Mouse (Mus musculus): Measurements from ENCODE around the gene Sf3b3. TPM values are rescaled to one million over a fixed set of nuclear protein-coding genes. Genes with fewer than 3 reads are reported as not detected.
"Not testable (repeated sequence)": the region's sequence is repeated elsewhere in the genome, so short reads cannot be mapped to it uniquely, and the experiment has no call there.

The Sf3b3 gene
- total RNA-seq, 2 experiments from 2014 or later, result 59.8 to 63.9 TPM

GRCm38 (mm10) chr8:110808495-110809472, 37.8 kb downstream of the Sf3b3 start:
- DNase-seq (ENCODE audit: low spot score in 2 of 2), result no peak

GRCm38 (mm10) chr8:110806146-110806545, 40.4 kb downstream of the Sf3b3 start:
- DNase-seq (ENCODE audit: low spot score in 2 of 2), result no peak

GRCm38 (mm10) chr8:110805669-110806068, 40.9 kb downstream of the Sf3b3 start, which contains the start of gene Il34:
Il34 (minus strand) TSS chr8:110805924.
- DNase-seq (ENCODE audit: low spot score in 2 of 2), result no peak

- no peak for DNase-seq (ENCODE audit: low spot score in 2 of 2)
Observed at GRCm38 (mm10) chr8:110804825-110805514, 41.6 kb downstream of the Sf3b3 start.

- DNase-seq (ENCODE audit: low spot score in 2 of 2), result no peak
Observed at GRCm38 (mm10) chr8:110803856-110804255, 42.7 kb downstream of the Sf3b3 start.

- no peak for DNase-seq (ENCODE audit: low spot score in 2 of 2)
Observed at GRCm38 (mm10) chr8:110802988-110803387, 43.6 kb downstream of the Sf3b3 start.

GRCm38 (mm10) chr8:110797086-110797485, 49.5 kb downstream of the Sf3b3 start:
- DNase-seq (ENCODE audit: low spot score in 2 of 2), result no peak

- no peak for DNase-seq (ENCODE audit: low spot score in 2 of 2)
Observed at GRCm38 (mm10) chr8:110794363-110794965, 52.1 kb downstream of the Sf3b3 start.

- no peak for DNase-seq (ENCODE audit: low spot score in 2 of 2)
Observed at GRCm38 (mm10) chr8:110793936-110794335, 52.7 kb downstream of the Sf3b3 start.

GRCm38 (mm10) chr8:110793511-110793910, 53.1 kb downstream of the Sf3b3 start:
- no peak for DNase-seq (ENCODE audit: low spot score in 2 of 2)

- DNase-seq (ENCODE audit: low spot score in 2 of 2), result no peak
Observed at GRCm38 (mm10) chr8:110792574-110793200, 53.9 kb downstream of the Sf3b3 start.

GRCm38 (mm10) chr8:110791164-110791563, 55.4 kb downstream of the Sf3b3 start:
- no peak for DNase-seq (ENCODE audit: low spot score in 2 of 2)

- DNase-seq (ENCODE audit: low spot score in 2 of 2), result no peak
Observed at GRCm38 (mm10) chr8:110790270-110790669, 56.3 kb downstream of the Sf3b3 start.

GRCm38 (mm10) chr8:110789571-110789970, 57.0 kb downstream of the Sf3b3 start:
- DNase-seq (ENCODE audit: low spot score in 2 of 2), result peak; percentile 25 to 37

GRCm38 (mm10) chr8:110788981-110789380, 57.6 kb downstream of the Sf3b3 start:
- DNase-seq (ENCODE audit: low spot score in 2 of 2), result no peak

- no peak for DNase-seq (ENCODE audit: low spot score in 2 of 2)
Observed at GRCm38 (mm10) chr8:110787411-110787954, 59.1 kb downstream of the Sf3b3 start.

- no peak for DNase-seq (ENCODE audit: low spot score in 2 of 2)
Observed at GRCm38 (mm10) chr8:110786934-110787333, 59.7 kb downstream of the Sf3b3 start.

GRCm38 (mm10) chr8:110786501-110786900, 60.1 kb downstream of the Sf3b3 start:
- DNase-seq (ENCODE audit: low spot score in 2 of 2), result not testable (repeated sequence)

GRCm38 (mm10) chr8:110785366-110785765, 61.2 kb downstream of the Sf3b3 start:
- DNase-seq (ENCODE audit: low spot score in 2 of 2), result no peak

- no peak for DNase-seq (ENCODE audit: low spot score in 2 of 2)
Observed at GRCm38 (mm10) chr8:110779924-110780718, 66.5 kb downstream of the Sf3b3 start.

Data from layer of hippocampus, postnatal 10 days (tissue).